Mouse (Mus musculus) limb, embryonic 12.5 days (tissue): ENCODE measurements around the gene Draxin. TPM values are rescaled to one million over a fixed set of nuclear protein-coding genes. Genes with fewer than 3 reads are reported as not detected.
"Not testable (repeated sequence)": the region's sequence is repeated elsewhere in the genome, so short reads cannot be mapped to it uniquely, and the experiment has no call there.

Experiments
- ATAC-seq: fragments of 200-750 bp; cut with Nextera tagmentation; 2 replicates; pipeline ENCODE4 v1.8.0; 2017; ENCODE audit warnings: low read depth, moderate TSS enrichment; ENCODE audit not compliant: insufficient number of reproducible peaks, insufficient read depth, low FRiP score, low TSS enrichment
- H3K27ac ChIP-seq: fragments of 300-500 bp; sonication (generic); 2 replicates; pipeline ENCODE4 v1.5.1; 2016; ENCODE audit warnings: mild to moderate bottlenecking, moderate library complexity
- H3K27me3 ChIP-seq: fragments of 300-500 bp; sonication (generic); 2 replicates; pipeline ENCODE4 v1.6.1; 2016; ENCODE audit warnings: mild to moderate bottlenecking, moderate library complexity
- H3K36me3 ChIP-seq: fragments of 300-500 bp; sonication (generic); 2 replicates; pipeline ENCODE4 v1.6.1; 2016; ENCODE audit warnings: mild to moderate bottlenecking, moderate library complexity
- H3K4me1 ChIP-seq: fragments of 300-500 bp; sonication (generic); replicated peaks from 2 replicates; pipeline ENCODE4 v1.6.1; 2016
- H3K4me2 ChIP-seq: fragments of 300-500 bp; sonication (generic); 2 replicates; pipeline ENCODE4 v1.6.1; 2016; ENCODE audit warnings: mild to moderate bottlenecking, moderate library complexity
- H3K4me3 ChIP-seq: fragments of 300-500 bp; sonication (generic); replicated peaks from 2 replicates; pipeline ENCODE4 v1.5.1; 2016; ENCODE audit warnings: mild to moderate bottlenecking
- H3K9ac ChIP-seq: fragments of 300-500 bp; sonication (generic); replicated peaks from 2 replicates; pipeline ENCODE4 v1.6.1; 2016; ENCODE audit warnings: mild to moderate bottlenecking, moderate library complexity
- H3K9me3 ChIP-seq: fragments of 300-500 bp; sonication (generic); 2 replicates; pipeline ENCODE4 v1.6.1; 2016; ENCODE audit warnings: mild to moderate bottlenecking, moderate library complexity
- WGBS: fragments of 180-500 bp; shearing (Covaris S2); methylation state at CpG from one replicate; pipeline ENCODE4 v1.1.7; 2016; 5-methylcytosine and 5-hydroxymethylcytosine counted together
- microRNA-seq: library from miRNA; unstranded; fragments of <30 nt; microRNA quantifications from one replicate; pipeline ENCODE4, GENCODE M21; 2017
- polyA plus RNA-seq: library from polyadenylated mRNA; unstranded; fragments of >200 nt; fragmentation: Nextera tagmentation; extraction: Ambion mirVana; gene quantifications from 2 replicates; pipeline ENCODE4 v1.2.1, GENCODE M21; 2016

The Draxin gene
- polyA plus RNA-seq, 1 experiment from 2014 or later: 1.8 TPM

DNA sequence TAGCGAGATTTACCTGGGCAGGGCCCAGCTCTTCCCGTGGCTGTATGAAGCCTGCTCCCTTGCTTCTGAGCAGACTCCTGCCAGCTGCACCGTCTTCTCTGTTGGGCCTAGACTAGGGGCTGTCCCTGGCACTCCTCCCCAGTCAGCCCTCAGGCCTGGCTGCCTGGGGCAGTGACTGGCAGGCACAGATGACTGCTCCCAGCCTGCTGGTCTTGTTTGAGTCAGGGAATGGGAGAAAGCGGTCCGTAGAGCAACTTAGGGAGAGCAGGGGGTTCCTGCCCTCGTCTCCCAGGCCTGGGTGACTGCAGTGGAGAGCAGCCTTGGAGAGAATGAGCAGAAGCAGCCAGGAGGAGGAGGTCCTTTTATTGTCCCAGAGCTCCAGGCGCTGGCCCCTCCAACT is 74.3 kb downstream of the Draxin start:
- Histone ChIP-seq H3K4me1 (no peaks in the 10 kb centered on the region), H3K9me3 (no peaks in the 10 kb centered on the region), H3K9ac (0 out of 2 replicates have a peak overlapping the region, but pooled peaks have one; percentile 5), H3K27ac (no peak overlapping the region), H3K4me3 (no peak overlapping the region), H3K36me3 (peaks cover 79% of the 10 kb centered on the region), H3K4me2 (no peak overlapping the region), H3K27me3 (no peaks in the 10 kb centered on the region)
- ATAC-seq: no peak
- 77% methylated on average over 7 of the region's 7 CpGs for WGBS

DNA sequence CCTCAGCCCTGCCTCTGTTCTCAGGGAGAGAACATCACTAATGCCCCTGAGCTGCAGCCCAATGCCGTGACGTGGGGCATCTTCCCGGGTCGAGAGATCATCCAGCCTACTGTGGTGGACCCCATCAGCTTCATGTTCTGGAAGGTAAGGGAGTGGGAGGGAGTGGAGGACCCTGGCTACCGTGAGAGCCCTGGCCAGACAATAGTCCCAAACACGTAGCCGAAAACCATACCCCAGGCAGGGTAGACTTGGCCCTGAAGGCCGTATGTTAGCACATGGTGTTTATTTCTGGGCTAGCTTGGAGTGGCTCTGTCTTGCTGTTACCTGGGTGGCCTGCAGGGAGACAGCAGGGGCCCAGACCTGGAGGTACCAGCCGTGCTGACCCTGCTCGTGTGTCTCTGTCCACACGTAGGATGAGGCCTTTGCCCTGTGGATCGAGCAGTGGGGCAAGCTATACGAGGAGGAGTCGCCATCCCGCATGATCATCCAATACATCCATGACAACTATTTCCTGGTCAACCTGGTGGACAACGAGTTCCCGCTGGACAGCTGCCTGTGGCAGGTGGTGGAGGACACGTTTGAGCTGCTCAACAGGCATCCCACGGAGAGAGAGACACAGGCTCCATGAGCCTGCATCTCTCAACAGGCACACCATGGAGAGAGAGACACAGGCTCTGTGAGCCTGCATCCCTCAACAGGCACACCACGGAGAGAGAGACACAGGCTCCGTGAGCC is 75.4 kb downstream of the Draxin start:
- H3K4me1 ChIP-seq: no peaks in the 10 kb centered on the region
- no peak overlapping the region for H3K4me3 ChIP-seq
- WGBS: 91% methylated on average over 21 of the region's 21 CpGs
- H3K9ac ChIP-seq: no peak overlapping the region
- H3K27me3 ChIP-seq: no peaks in the 10 kb centered on the region
- no peak; the same call in 1 of the 2 replicates for ATAC-seq
- H3K27ac ChIP-seq: no peak overlapping the region
- H3K36me3 ChIP-seq: peaks cover 90% of the 10 kb centered on the region
- H3K9me3 ChIP-seq: no peaks in the 10 kb centered on the region
- H3K4me2 ChIP-seq: no peak overlapping the region

DNA sequence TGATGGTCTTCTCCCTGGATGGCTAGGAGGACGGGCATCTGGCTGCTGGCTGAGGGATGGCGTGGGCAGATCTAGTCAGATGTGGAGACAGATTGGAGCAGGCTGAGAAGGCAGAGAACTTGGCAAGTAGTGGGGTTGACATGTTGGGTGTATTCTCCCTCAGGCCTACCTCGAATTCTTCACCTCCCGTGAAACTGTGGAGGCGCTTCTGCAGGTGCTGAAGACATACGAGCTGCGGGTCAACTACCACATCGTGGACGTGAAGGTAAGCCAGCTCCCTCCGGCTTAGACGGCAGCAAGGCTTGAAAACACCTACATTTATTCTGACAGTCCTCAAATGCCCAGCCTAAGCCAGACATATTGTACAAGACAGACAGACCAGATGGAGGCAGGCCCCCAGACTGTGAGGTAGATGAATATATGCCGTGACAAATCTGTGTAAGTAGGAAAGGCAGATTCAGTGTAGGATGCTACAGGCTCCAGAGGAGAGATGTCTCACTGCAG is 77.0 kb downstream of the Draxin start:
- 92% methylated on average over 12 of the region's 12 CpGs for WGBS
- Histone ChIP-seq H3K4me2 (no peak overlapping the region), H3K9me3 (no peaks in the 10 kb centered on the region), H3K36me3 (peaks cover 99% of the 10 kb centered on the region), H3K27ac (no peak overlapping the region), H3K27me3 (no peaks in the 10 kb centered on the region), H3K4me1 (no peaks in the 10 kb centered on the region), H3K9ac (no peak overlapping the region), H3K4me3 (no peak overlapping the region)
- ATAC-seq: no peak

DNA sequence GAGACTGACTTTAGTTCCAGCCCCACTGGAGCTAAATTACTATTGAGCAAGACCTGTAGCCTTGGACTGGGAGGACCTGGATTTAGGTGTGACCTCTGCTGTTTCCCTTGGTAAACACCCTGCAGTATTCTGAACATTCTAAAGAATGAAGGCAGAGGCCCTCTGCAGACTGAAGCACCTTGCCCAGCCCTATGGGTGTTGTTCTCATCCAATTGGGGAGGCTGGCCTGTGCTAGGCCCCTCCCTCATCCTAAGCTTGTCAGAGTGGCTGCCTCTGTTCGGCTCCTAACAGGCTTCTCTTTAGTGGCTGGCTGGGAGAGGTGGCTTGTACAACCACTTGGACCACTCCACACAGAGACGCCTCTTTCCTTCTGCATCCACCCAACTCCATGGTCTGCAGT is 77.5 kb downstream of the Draxin start:
- no peak overlapping the region for H3K9ac ChIP-seq
- H3K27me3 ChIP-seq: no peaks in the 10 kb centered on the region
- ATAC-seq: no peak
- H3K9me3 ChIP-seq: no peaks in the 10 kb centered on the region
- H3K27ac ChIP-seq: no peak overlapping the region
- WGBS: 81% methylated on average over 2 of the region's 2 CpGs
- no peak overlapping the region for H3K4me3 ChIP-seq
- no peaks in the 10 kb centered on the region for H3K4me1 ChIP-seq
- no peak overlapping the region for H3K4me2 ChIP-seq
- peaks cover 99% of the 10 kb centered on the region for H3K36me3 ChIP-seq

DNA sequence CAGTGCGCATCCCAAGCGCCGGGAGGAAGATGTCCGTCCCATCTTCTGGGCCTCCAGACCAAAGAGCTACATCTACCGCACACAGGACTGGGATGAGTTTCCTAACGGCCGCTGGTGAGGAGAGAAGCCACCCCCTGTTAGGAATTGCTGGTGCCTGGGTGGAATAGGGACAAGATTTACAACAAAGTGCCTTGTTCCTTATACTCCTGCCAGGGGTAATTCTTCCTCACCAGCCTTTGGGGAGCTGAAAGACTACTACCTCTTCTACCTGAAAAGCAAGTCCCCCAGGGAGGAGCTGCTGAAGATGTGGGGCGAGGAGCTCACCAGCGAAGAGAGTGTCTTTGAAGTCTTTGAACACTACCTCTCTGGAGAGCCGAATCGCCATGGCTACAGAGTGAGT is 78.6 kb downstream of the Draxin start:
- no peak for ATAC-seq

DNA sequence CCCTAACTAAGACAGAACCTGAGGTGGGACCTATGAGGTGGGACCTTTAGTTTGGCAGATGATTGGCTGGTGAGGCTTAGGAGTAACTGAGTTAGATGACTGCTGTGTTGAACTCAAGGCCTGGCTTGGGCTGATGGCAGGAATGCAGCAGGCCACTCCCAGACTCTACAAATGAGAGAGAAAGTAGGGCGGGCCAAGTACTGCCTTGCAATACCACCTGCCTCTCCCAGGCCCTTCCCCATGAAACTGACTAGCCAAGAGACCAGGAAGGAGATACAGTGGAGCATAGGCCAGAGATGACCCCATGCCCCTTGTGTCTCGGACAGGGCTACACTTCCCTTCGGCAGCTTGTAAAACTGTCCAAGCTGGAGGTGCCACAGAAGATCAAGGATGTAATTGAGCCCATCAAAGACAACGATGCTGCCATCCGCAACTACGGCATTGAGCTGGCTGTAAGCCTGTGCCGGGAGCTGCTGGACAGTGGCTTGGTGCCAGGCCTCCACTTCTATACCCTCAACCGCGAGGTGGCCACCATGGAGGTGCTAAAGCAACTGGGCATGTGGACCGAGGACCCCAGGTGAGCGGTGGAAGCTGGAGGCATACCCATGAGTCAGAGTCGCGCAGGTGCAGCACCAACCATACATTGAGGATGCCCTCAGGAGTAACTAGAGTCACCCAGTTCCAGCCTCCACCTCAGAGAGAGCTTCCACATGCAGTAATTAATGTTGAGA is 79.3 kb downstream of the Draxin start:
- H3K36me3 ChIP-seq: peaks cover 97% of the 10 kb centered on the region
- no peak for ATAC-seq
- 73% methylated on average over 13 of the region's 13 CpGs for WGBS

More for the DNA sequence above, 78.6 kb downstream of the Draxin start:
- Histone ChIP-seq H3K4me1 (no peaks in the 10 kb centered on the region), H3K4me3 (no peak overlapping the region), H3K9ac (no peak overlapping the region), H3K36me3 (peaks cover 99% of the 10 kb centered on the region), H3K27ac (no peak overlapping the region), H3K9me3 (no peaks in the 10 kb centered on the region), H3K27me3 (no peaks in the 10 kb centered on the region), H3K4me2 (no peak overlapping the region)
- WGBS: 90% methylated on average over 11 of the region's 11 CpGs

DNA sequence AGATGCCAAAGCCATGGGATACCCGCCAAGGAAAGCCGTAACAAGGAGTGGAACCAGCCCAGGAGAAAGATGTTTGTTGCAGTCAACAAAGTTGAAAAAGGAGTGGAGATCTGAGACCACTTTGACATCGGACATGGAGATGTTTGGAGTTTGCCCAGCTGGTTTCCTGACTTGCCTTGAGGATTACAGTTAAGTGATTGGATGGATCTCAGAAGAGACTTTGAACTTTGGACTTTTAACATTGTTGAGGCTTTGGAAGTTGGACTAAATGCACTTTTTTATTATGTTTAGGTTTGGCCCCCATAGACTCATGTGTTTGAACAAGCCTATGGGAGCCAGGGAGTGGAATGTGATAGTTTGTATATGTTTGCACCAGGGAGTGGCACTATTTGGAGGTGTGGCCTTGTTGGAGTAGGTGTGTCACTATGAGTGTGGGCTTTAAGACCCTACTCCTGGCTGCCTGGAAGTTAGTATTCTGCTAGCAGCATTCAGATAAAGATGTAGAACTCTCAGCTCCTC is 80.0 kb downstream of the Draxin start:
- H3K27ac ChIP-seq: not testable (repeated sequence)
- H3K36me3 ChIP-seq: peaks cover 97% of the 10 kb centered on the region

More for the DNA sequence above, 79.3 kb downstream of the Draxin start:
- H3K27ac ChIP-seq: no peak overlapping the region
- no peak overlapping the region for H3K4me3 ChIP-seq
- no peak overlapping the region for H3K4me2 ChIP-seq
- H3K9me3 ChIP-seq: no peaks in the 10 kb centered on the region
- no peaks in the 10 kb centered on the region for H3K27me3 ChIP-seq
- H3K4me1 ChIP-seq: no peaks in the 10 kb centered on the region
- no peak overlapping the region for H3K9ac ChIP-seq

More for the DNA sequence above, 80.0 kb downstream of the Draxin start:
- H3K9ac ChIP-seq, H3K4me3 ChIP-seq, H3K9me3 ChIP-seq, H3K4me1 ChIP-seq, ATAC-seq, H3K27me3 ChIP-seq, H3K4me2 ChIP-seq: not testable (repeated sequence)
- 91% methylated on average over 3 of the region's 3 CpGs for WGBS

Small RNAs within 50 kb of the gene (microRNA-seq; reads per million reads assigned to microRNA genes)
- gene Mir7022: not detected

Other genes starting within 250 kb of the Draxin start
- gene Mfn2, start 226.0 kb downstream of the Draxin start, polyA plus RNA-seq: 32.3 and 32.5 TPM in 2 replicates
- gene Plod1, start 193.9 kb downstream of the Draxin start, polyA plus RNA-seq: 51.2 and 56.3 TPM in 2 replicates
- gene 2510039O18Rik, start 189.8 kb downstream of the Draxin start, polyA plus RNA-seq: 23.5 and 26.0 TPM in 2 replicates
- gene Nppb, start 144.9 kb downstream of the Draxin start, polyA plus RNA-seq: 0.28 TPM in 1 of 2 replicates, not detected in the other
- gene Nppa, start 130.0 kb downstream of the Draxin start, polyA plus RNA-seq: 0.74 and 1.5 TPM in 2 replicates
- 8.5 and 8.8 TPM in 2 replicates for gene Clcn6, start 91.9 kb downstream of the Draxin start, polyA plus RNA-seq
- 27.3 and 28.9 TPM in 2 replicates for gene Mthfr, start 91.6 kb downstream of the Draxin start, polyA plus RNA-seq
- gene Agtrap, start 42.7 kb downstream of the Draxin start, polyA plus RNA-seq: 11.2 and 12.0 TPM in 2 replicates
- 104 and 107 TPM in 2 replicates for gene Mad2l2, start 314 bp downstream of the Draxin start, polyA plus RNA-seq
- gene Fbxo6, start 21.4 kb upstream of the Draxin start, polyA plus RNA-seq: 11.8 and 11.9 TPM in 2 replicates
- 17.5 and 18.7 TPM in 2 replicates for gene Fbxo44, start 29.8 kb upstream of the Draxin start, polyA plus RNA-seq
- 2.5 and 3.3 TPM in 2 replicates for gene Fbxo2, start 29.9 kb upstream of the Draxin start, polyA plus RNA-seq
- 0.28 and 0.59 TPM in 2 replicates for gene Disp3, start 157.3 kb upstream of the Draxin start, polyA plus RNA-seq